Mouse (Mus musculus) liver, postnatal 0 days (tissue): ENCODE data around the gene Mosmo.

Experiments
- CTCF ChIP-seq: sonication (generic); IDR thresholded peaks from 2 replicates; pipeline ENCODE4 v1.5.1; 2016; ENCODE audit warnings: antibody characterized with exemption, low read depth
- EP300 ChIP-seq: IDR thresholded peaks from 2 replicates; pipeline ENCODE4 v1.6.1; 2016; ENCODE audit warnings: antibody characterized with exemption, low read depth, mild to moderate bottlenecking

GRCm38 (mm10) chr7:120748478-120748877 lies 71.1 kb downstream of the Mosmo start:
- no peak for TF ChIP-seq CTCF
- no peak for TF ChIP-seq EP300
